Mouse (Mus musculus) E14TG2a.4 (cell line): ENCODE results near the gene Slc16a3.

Source experiments
- H3K27me3 ChIP-seq: 2 replicates; pipeline ENCODE4 v1.6.1; 2014; ENCODE audit warnings: low read length, control low read depth; ENCODE audit not compliant: insufficient read depth
- H3K36me3 ChIP-seq: 2 replicates; pipeline ENCODE4 v1.6.1; 2014; ENCODE audit warnings: low read length, control low read depth; ENCODE audit not compliant: insufficient read depth
- H3K4me1 ChIP-seq: replicated peaks from 2 replicates; pipeline ENCODE4 v1.6.1; 2014; ENCODE audit warnings: low read depth, low read length, control low read depth
- H3K4me3 ChIP-seq: replicated peaks from 2 replicates; pipeline ENCODE4 v1.5.1; 2014; ENCODE audit warnings: mild to moderate bottlenecking, low read length
- H3K9me3 ChIP-seq: 2 replicates; pipeline ENCODE4 v1.6.1; 2014; ENCODE audit warnings: low read length, control low read depth
- CTCF ChIP-seq: conservative IDR thresholded peaks from 2 replicates; pipeline ENCODE4 v1.5.1; 2014; ENCODE audit warnings: low read length
- NANOG ChIP-seq: IDR thresholded peaks from 2 replicates; pipeline ENCODE4 v1.6.1; 2014; ENCODE audit warnings: borderline replicate concordance, low read length, mixed read lengths
- POU5F1 ChIP-seq: IDR thresholded peaks from 2 replicates; pipeline ENCODE4 v1.6.1; 2014; ENCODE audit warnings: low read length, borderline replicate concordance

Gene Slc16a3

DNA sequence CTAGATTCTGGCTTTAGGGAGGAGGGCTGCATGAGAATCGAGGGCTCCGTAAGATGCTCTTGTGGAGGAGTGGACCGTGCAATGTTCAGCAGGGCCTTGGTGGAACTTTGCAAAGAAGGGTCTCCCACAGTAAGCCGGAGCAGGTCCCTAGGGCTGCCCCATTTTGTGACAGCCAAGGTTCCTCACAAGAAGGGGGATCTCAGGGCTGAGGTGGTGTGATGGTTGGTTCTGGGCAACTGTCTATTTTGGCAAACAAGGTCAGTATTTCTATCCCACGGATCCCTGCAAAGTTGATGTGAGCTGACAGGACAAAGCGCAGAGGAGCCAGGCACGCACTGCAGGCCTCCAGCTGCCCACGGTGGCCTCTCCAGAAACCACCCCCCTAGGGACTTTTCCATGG, 3.0 kb downstream of the Slc16a3 start:
- peaks cover 57% of the 10 kb centered on the region for H3K36me3 ChIP-seq
- H3K4me1 ChIP-seq, result peaks cover 82% of the 10 kb centered on the region
- TF ChIP-seq CTCF (no peak), NANOG (no peak), POU5F1 (no peak)
- peaks cover 32% of the 10 kb centered on the region for H3K27me3 ChIP-seq
- no peaks in the 10 kb centered on the region for H3K9me3 ChIP-seq
- H3K4me3 ChIP-seq, result peak overlapping the region; percentile 93

DNA sequence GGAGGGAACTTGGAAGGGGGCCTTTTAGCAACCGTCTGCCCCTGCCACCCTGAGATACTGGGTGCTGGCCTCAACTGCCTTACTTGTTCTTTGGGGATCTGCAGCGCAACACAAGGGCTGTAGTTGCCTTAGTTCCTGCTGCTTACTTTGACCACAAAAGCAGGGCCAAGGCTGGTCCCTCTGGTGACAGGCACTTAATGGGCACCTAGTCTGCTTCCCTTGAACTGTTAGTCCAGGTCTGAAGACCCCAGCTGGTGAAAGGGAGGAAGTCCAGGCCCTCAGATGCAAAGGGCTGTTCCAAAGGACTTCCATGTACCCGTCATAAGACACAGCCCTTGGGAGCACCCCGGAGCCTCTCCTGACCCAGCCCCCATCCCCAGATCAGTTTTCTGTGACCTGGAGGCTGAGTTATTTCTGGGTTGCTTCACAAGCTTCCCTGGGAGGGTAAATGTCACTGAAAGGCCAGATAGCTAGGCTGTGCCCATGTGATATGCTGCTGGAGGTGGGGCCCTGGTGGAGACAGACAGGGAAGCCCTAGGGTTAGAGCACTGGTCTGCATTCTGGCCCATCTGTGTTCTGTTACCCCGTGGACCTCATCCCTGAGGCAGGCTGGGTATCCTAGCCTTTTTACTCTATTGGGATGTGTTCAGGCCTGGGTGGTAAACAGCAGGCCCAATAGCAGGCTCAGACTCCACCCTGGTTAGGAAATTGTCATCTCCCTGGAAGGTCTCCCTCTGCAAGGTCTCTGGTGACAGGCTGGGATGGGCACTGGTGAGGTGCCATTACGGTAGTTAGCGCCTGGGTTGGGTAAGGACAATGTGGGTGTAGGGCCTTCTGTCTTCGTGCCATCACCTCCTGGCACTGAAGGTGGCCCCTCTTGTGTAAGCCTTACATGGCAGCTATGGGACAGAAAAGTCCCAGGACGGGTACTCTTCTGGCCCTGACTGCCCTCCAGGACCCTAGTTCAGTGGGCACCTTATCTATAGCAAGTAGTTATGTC, 3.8 kb downstream of the Slc16a3 start:
- H3K36me3 ChIP-seq, result peaks cover 65% of the 10 kb centered on the region
- no peak for TF ChIP-seq CTCF
- no peak for TF ChIP-seq POU5F1
- TF ChIP-seq NANOG, result no peak
- H3K27me3 ChIP-seq, result peaks cover 32% of the 10 kb centered on the region
- peak overlapping the region; percentile 93 for H3K4me3 ChIP-seq
- peaks cover 86% of the 10 kb centered on the region for H3K4me1 ChIP-seq
- H3K9me3 ChIP-seq, result no peaks in the 10 kb centered on the region

DNA sequence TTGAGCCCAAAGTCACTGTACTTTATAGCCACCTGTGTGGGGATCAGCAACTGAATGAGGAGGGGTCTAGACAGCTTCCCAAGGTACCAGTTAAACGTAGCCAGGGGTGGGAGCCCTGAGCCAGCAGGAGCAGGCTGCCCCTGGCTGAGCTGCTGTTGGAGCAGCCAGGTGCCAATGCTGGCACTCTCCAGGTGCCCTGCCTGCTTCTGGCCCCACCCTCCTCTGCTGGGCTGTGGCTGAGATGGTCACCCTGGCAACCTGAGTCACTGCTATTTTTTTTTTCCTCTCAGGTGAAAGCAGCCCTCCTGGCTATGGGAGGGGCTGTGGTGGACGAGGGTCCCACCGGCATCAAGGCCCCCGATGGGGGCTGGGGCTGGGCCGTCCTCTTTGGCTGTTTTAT, 6.7 kb downstream of the Slc16a3 start:
- H3K4me1 ChIP-seq, result peaks cover 95% of the 10 kb centered on the region
- no peak for TF ChIP-seq NANOG
- no peak for TF ChIP-seq CTCF
- no peak for TF ChIP-seq POU5F1
- H3K9me3 ChIP-seq, result no peaks in the 10 kb centered on the region
- peak overlapping the region; percentile 93 for H3K4me3 ChIP-seq
- peaks cover 91% of the 10 kb centered on the region for H3K36me3 ChIP-seq
- peaks cover 4% of the 10 kb centered on the region for H3K27me3 ChIP-seq

DNA sequence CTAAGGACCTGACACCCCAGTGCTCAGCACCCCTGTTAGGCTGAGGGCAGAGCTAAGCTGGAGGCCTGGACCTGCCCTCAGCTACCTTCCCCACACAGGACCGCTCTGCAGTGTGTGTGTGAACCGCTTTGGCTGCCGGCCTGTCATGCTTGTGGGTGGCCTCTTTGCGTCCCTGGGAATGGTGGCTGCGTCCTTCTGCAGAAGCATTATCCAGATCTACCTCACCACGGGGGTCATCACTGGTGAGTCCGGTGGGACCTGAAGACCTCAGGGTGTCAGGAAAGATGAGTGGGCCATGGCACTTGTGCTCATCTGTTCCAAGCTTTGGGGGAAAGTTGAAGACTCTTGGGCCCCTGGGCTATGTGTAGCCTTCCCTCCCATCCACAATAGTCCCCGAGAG, 7.4 kb downstream of the Slc16a3 start:
- Histone ChIP-seq H3K4me3 (peak overlapping the region; percentile 46), H3K4me1 (peaks cover 95% of the 10 kb centered on the region), H3K27me3 (no peaks in the 10 kb centered on the region), H3K9me3 (no peaks in the 10 kb centered on the region), H3K36me3 (peaks cover 95% of the 10 kb centered on the region)
- TF ChIP-seq NANOG (no peak), CTCF (no peak), POU5F1 (no peak)

DNA sequence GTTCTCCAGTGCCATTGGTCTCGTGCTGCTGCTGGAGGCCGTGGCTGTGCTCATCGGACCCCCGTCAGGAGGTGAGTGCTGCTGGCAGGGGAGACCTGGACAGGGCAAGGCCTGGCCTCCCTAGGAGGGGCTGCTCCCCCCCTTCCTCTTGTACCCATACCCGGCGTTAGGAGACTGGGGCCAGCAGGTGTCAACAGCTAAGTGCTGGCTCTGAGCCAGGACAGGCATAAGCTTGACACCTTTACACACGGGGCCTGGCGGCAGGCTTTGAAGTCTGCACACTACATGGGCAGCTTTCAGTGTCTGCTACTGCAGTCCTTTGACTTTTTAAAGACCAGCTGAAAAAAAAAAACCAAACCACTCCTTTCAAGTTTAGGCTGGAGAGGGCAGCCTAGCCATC, 8.8 kb downstream of the Slc16a3 start:
- Histone ChIP-seq H3K27me3 (no peaks in the 10 kb centered on the region), H3K4me3 (peak overlapping the region; percentile 46; the same call in 1 of the 2 replicates), H3K4me1 (peaks cover 87% of the 10 kb centered on the region), H3K9me3 (no peaks in the 10 kb centered on the region), H3K36me3 (peaks cover 97% of the 10 kb centered on the region)
- TF ChIP-seq CTCF, result no peak
- no peak for TF ChIP-seq POU5F1
- no peak for TF ChIP-seq NANOG

DNA sequence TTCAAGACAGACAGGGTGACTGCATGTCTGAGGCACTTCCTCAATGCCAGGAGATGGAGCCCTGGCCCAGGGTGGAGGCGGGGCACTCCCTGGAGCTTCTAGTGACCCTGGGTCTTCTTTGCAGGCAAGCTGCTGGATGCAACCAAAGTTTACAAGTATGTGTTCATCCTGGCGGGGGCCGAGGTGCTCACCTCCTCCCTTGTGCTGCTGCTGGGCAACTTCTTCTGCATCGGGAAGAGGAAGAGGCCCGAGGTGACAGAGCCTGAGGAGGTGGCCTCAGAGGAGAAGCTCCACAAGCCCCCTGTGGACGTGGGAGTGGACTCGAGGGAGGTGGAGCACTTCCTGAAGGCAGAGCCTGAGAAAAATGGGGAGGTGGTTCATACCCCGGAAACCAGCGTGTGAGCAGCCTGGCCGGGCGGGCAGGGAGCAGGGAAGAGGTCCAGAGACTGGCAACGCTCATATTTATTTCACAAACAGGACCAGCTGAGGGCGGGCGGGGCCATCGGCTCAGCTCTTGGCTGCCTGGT, 9.5 kb downstream of the Slc16a3 start:
- Histone ChIP-seq H3K9me3 (no peaks in the 10 kb centered on the region), H3K36me3 (peaks cover 97% of the 10 kb centered on the region), H3K4me1 (peaks cover 87% of the 10 kb centered on the region), H3K27me3 (no peaks in the 10 kb centered on the region), H3K4me3 (peak overlapping the region; percentile 46)
- TF ChIP-seq POU5F1 (no peak), NANOG (no peak), CTCF (no peak)

DNA sequence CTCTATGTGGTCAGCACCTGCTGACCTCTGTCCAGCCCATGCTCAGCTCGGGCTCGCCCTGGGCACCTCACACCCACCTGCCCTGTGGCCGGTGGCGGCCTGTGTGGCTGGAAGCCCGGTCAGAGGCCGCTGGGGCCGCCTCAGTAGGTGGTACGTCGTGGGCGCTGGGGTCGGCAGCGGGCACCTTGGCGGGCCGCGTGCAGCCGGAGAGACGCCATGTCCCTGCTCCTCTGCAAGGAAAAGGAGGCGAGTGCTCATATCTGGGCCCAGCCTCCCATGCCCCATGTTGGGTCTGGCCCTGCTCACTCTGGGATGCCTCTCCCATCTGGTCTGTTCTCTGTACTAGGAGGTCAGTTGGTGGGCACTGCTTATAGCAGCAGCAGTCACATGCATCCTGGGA, 10.8 kb downstream of the Slc16a3 start:
- TF ChIP-seq POU5F1, result no peak
- no peak for TF ChIP-seq CTCF
- no peak for TF ChIP-seq NANOG
- Histone ChIP-seq H3K27me3 (no peaks in the 10 kb centered on the region), H3K4me3 (peak overlapping the region; percentile 51), H3K4me1 (peaks cover 88% of the 10 kb centered on the region), H3K36me3 (peaks cover 100% of the 10 kb centered on the region), H3K9me3 (no peaks in the 10 kb centered on the region)

DNA sequence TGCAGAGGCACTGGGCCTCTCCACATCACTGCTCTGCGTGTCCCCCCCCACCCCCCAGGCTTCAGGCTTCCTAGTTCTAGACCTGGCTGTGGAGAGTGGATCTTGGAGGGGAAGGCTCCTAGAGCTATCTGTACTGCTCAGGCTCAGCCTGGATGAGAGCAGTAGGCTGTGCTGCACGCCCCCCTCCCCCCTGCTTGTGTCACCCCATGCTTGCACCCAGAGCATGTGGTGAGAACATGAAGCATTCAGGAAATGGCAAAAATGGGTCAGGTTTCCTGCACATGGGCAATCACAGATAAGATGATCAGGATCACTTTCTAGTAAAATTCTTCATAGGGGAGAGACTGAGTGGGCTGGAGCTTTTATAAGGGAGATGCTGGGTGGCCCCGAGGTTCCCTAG, 11.3 kb downstream of the Slc16a3 start:
- peaks cover 88% of the 10 kb centered on the region for H3K4me1 ChIP-seq
- H3K27me3 ChIP-seq, result no peaks in the 10 kb centered on the region
- peaks cover 100% of the 10 kb centered on the region for H3K36me3 ChIP-seq
- no peak for TF ChIP-seq NANOG
- no peak for TF ChIP-seq CTCF
- no peak for TF ChIP-seq POU5F1
- no peaks in the 10 kb centered on the region for H3K9me3 ChIP-seq
- H3K4me3 ChIP-seq, result no peak overlapping the region

DNA sequence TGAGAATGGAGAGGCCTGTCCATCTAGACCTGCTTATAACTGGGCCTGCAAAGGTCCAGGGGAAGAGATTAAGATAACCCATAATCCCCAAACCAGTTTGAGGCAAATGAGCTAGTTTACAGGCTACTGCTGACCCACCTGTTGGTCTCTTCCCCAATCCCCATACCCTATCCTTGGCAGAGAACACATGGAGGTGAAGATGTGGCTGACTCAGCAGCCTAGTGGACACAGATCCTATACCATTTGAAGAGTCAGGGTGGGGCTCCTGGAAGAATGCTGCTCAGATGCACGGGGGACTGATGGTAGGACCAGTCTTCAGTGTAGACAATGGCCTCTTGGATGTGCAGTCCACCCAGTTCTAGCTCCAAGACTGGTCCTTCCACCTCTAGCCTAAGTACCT, 12.0 kb downstream of the Slc16a3 start:
- TF ChIP-seq CTCF, result no peak
- TF ChIP-seq NANOG, result no peak
- no peak for TF ChIP-seq POU5F1
- H3K9me3 ChIP-seq, result no peaks in the 10 kb centered on the region
- H3K27me3 ChIP-seq, result no peaks in the 10 kb centered on the region
- H3K4me1 ChIP-seq, result peaks cover 88% of the 10 kb centered on the region
- H3K4me3 ChIP-seq, result no peak overlapping the region
- peaks cover 100% of the 10 kb centered on the region for H3K36me3 ChIP-seq
